Mouse (Mus musculus): ENCODE results near the gene Hoxb9. TPM values are rescaled to one million over a fixed set of nuclear protein-coding genes. Genes with fewer than 3 reads are reported as not detected.
A peak's percentile ranks its signal among the peaks of the same experiment; 100 is the strongest.

Hoxb9 gene
- total and polyA plus RNA-seq, 2 experiments from 2014 or later: not detected

DNA sequence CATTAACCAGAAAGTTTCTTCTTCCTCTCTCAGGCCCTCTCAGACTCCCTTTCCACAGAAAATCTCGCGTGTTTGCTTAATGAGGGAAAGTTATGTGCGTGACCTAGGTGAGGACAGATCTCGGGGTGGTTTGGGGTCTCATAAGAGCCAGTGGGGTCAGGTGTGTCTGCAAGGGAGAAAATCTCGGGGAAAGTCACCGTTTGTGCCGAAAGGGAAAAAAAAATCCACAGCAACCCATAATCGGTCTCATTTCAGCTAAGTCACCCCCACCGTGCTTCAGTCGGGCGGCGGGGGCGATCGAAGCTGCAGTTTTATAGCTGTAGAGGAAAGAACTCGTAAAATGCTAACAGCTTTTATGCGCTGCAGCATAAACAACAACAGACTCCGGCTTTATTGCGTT is 10.1 kb downstream of the Hoxb9 start:
- TF ChIP-seq CTCF (IDR thresholded peaks at IDR 0.05): no peak
- Histone ChIP-seq H3K9me3 (ENCODE audit: low read length) (no peaks in the 10 kb centered on the region), H3K4me3 (ENCODE audit: low read depth, low read length) (no peak overlapping the region), H3K27ac (ENCODE audit: low read depth, low read length) (no peak overlapping the region), H3K4me1 (ENCODE audit: insufficient read depth, low read length) (no peaks in the 10 kb centered on the region), H3K27me3 (ENCODE audit: insufficient read depth, low read length) (peaks cover 82% of the 10 kb centered on the region), H3K4me2 (ENCODE audit: low read depth, low read length, poor library complexity, severe bottlenecking) (no peak overlapping the region), H3K36me3 (ENCODE audit: insufficient read depth, low read length) (no peaks in the 10 kb centered on the region), H3K9ac (replicated peaks; ENCODE audit: low read length, poor library complexity, severe bottlenecking) (no peak overlapping the region)
- no peak for ATAC-seq (ENCODE audit: low FRiP score)
- WGBS: 4% methylated on average over 18 of the region's 18 CpGs
- no peak for DNase-seq (ENCODE audit: low spot score)

DNA sequence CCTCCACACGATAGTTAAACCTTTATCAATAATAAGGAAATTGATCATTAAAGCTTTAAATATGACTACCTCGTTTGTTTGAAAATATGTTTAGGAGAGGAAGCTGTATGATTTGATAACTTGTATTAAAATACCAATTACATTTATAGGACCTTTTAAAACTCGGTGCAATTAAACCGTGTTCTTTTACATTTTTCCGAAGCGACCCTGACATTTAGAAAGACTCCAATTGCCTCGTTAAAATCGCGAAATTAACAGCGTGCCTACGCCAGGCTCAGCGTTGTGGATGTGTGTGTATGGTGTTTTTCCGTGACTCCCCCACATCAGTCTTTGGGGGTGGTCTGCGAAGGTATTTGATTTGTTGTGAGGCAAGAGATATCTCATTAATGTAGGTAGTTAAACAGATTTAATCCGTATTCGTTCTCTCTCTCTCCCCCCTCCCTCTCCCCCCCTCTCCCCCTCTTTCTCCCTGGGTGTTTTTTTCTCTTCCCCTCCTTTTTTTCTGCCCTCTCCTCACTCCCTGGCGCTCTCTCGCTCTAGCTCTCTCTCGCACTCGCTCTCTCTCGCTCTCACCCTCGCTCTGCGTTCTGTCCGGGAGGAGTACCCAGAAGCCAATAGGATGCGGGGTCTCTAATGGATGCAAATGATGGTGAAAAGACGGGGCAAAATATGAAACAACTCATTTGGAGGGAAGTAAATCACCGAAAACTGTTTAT is 10.8 kb downstream of the Hoxb9 start, which contains the start of gene Hoxb8:
Gene Hoxb8 (plus strand): TSS at position 51 of the 716 bp plus-strand sequence.
- Histone ChIP-seq H3K27ac (ENCODE audit: low read depth, low read length) (no peak within 1 kb of the TSS), H3K4me2 (ENCODE audit: low read depth, low read length, poor library complexity, severe bottlenecking) (no peak within 1 kb of the TSS), H3K4me1 (ENCODE audit: insufficient read depth, low read length) (no peaks in the 10 kb centered on the region), H3K27me3 (ENCODE audit: insufficient read depth, low read length) (peaks cover 82% of the 10 kb centered on the region), H3K36me3 (ENCODE audit: insufficient read depth, low read length) (no peaks in the 10 kb centered on the region), H3K9me3 (ENCODE audit: low read length) (no peaks in the 10 kb centered on the region), H3K9ac (replicated peaks; ENCODE audit: low read length, poor library complexity, severe bottlenecking) (no peak within 1 kb of the TSS), H3K4me3 (ENCODE audit: low read depth, low read length) (no peak within 1 kb of the TSS)
- no peak for DNase-seq (ENCODE audit: low spot score)
- 2% methylated on average over 27 of the region's 27 CpGs for WGBS
- no peak for ATAC-seq (ENCODE audit: low FRiP score)
- no peak for TF ChIP-seq CTCF (IDR thresholded peaks at IDR 0.05)

DNA sequence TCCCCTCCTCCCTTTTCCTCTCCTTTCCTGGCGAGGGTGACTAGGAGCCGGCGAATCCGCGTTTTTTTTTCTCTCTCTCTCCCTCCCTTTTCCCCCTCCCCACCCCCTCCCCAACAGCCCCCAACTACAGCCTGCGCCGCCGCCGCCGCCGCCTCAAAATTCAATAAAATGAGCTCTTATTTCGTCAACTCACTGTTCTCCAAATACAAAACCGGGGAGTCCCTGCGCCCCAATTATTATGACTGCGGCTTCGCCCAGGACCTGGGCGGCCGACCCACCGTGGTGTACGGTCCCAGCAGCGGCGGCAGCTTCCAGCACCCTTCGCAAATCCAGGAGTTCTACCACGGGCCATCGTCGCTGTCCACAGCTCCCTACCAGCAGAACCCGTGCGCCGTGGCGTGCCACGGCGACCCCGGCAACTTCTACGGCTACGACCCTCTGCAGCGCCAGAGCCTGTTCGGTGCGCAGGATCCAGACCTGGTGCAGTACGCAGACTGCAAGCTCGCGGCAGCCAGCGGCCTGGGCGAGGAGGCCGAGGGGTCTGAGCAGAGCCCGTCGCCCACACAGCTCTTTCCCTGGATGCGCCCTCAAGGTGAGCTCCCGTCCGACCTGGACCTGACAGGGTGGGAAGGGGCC is 11.7 kb downstream of the Hoxb9 start:
- Histone ChIP-seq H3K9me3 (ENCODE audit: low read length) (no peaks in the 10 kb centered on the region), H3K4me2 (ENCODE audit: low read depth, low read length, poor library complexity, severe bottlenecking) (no peak overlapping the region), H3K9ac (replicated peaks; ENCODE audit: low read length, poor library complexity, severe bottlenecking) (no peak overlapping the region), H3K4me3 (ENCODE audit: low read depth, low read length) (no peak overlapping the region), H3K27me3 (ENCODE audit: insufficient read depth, low read length) (peaks cover 83% of the 10 kb centered on the region), H3K4me1 (ENCODE audit: insufficient read depth, low read length) (no peaks in the 10 kb centered on the region), H3K36me3 (ENCODE audit: insufficient read depth, low read length) (no peaks in the 10 kb centered on the region), H3K27ac (ENCODE audit: low read depth, low read length) (no peak overlapping the region)
- no peak for TF ChIP-seq CTCF (IDR thresholded peaks at IDR 0.05)
- ATAC-seq (ENCODE audit: low FRiP score) (no peak), DNase-seq (ENCODE audit: low spot score) (no peak)
- under 1% methylated on average over 49 of the region's 49 CpGs for WGBS

DNA sequence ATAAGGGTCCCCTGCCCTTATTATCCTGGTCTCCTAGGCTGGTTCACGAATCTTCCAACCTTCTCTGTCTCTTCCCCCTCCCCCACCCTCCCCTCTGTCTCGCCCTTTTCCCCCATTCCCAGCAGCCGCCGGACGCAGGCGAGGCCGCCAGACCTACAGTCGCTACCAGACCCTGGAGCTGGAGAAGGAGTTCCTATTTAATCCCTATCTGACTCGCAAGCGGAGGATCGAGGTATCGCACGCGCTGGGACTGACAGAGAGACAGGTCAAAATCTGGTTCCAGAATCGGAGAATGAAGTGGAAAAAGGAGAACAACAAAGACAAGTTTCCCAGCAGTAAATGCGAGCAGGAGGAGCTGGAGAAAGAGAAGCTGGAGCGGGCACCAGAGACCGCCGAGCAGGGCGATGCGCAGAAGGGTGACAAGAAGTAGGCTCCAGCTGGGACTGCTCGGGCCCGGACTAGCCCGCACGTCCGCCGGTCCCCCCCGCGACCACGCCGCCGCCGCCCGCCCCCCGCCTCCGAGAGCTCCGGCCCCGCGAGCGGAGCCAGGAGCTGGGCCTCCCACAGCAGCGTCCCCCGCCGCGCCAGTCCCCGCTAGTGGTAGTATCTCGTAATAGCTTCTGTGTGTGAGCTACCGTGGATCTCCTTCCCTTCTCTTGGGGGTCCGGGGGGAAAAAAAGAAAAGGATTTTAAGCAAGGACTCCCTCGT is 12.9 kb downstream of the Hoxb9 start:
- no peaks in the 10 kb centered on the region for H3K4me1 ChIP-seq (ENCODE audit: insufficient read depth, low read length)
- H3K4me2 ChIP-seq (ENCODE audit: low read depth, low read length, poor library complexity, severe bottlenecking): peak overlapping the region; percentile 43
- ATAC-seq (ENCODE audit: low FRiP score) (no peak), DNase-seq (ENCODE audit: low spot score) (peak; percentile 39)
- no peak overlapping the region for H3K27ac ChIP-seq (ENCODE audit: low read depth, low read length)
- no peak for TF ChIP-seq CTCF (IDR thresholded peaks at IDR 0.05)
- no peaks in the 10 kb centered on the region for H3K9me3 ChIP-seq (ENCODE audit: low read length)
- peak overlapping the region; percentile 17; the same call in 1 of the 2 replicates for H3K4me3 ChIP-seq (ENCODE audit: low read depth, low read length)
- WGBS: under 1% methylated on average over 48 of the region's 49 CpGs
- H3K36me3 ChIP-seq (ENCODE audit: insufficient read depth, low read length): no peaks in the 10 kb centered on the region
- peaks cover 84% of the 10 kb centered on the region for H3K27me3 ChIP-seq (ENCODE audit: insufficient read depth, low read length)
- no peak overlapping the region for H3K9ac ChIP-seq (replicated peaks; ENCODE audit: low read length, poor library complexity, severe bottlenecking)

DNA sequence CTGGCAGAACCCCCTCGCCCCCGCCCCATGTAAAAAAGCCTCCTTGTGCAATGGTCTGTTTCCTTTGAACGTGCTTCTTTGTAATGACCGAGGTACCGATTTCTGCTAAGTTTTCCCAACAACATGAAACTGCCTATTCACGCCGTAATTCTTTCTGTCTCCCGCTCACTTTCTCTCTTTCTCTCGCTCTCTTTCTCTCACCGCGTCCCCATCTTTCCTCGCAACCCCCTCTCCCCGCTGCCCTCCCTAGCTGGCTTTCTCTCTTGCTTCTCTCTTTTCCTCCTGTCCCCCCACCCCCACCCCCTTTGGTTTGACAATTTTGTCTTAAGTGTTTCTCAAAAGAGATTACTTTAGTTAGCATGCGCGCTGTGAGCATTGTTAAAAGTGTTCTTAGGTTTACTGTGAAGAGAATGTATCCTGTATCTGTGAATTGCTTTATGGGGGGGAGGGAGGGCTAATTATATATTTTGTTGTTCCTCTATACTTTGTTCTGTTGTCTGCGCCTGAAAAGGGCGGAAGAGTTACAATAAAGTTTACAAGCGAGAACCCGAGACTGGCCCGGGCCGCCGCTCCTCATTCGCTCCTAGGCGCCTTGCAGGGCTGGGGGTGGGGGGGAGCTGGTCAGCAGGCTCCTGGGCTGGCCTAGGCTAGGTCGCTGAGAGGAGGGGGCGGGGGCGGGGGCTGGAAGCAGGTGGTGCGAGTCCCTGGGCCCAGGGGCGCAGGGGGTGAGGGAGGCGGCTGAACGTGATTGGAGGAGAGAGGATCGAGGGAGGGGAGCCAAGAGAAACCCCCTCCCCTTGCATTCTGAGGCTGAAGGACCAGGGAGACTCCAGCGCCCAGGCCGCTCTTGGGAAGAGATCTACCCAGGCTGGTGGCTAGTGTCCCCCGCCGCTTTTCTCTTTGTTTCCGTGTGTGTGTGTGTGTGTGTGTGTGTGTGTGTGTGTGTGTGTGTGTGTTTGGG is 13.8 kb downstream of the Hoxb9 start:
- TF ChIP-seq CTCF (IDR thresholded peaks at IDR 0.05): no peak
- ATAC-seq (ENCODE audit: low FRiP score) (no peak), DNase-seq (ENCODE audit: low spot score) (peak; percentile 47)
- 1% methylated on average over 35 of the region's 37 CpGs for WGBS
- Histone ChIP-seq H3K9me3 (ENCODE audit: low read length) (no peaks in the 10 kb centered on the region), H3K4me2 (ENCODE audit: low read depth, low read length, poor library complexity, severe bottlenecking) (no peak overlapping the region), H3K4me3 (ENCODE audit: low read depth, low read length) (no peak overlapping the region), H3K27me3 (ENCODE audit: insufficient read depth, low read length) (peaks cover 78% of the 10 kb centered on the region), H3K4me1 (ENCODE audit: insufficient read depth, low read length) (no peaks in the 10 kb centered on the region), H3K27ac (ENCODE audit: low read depth, low read length) (no peak overlapping the region), H3K36me3 (ENCODE audit: insufficient read depth, low read length) (no peaks in the 10 kb centered on the region), H3K9ac (replicated peaks; ENCODE audit: low read length, poor library complexity, severe bottlenecking) (no peak overlapping the region)

All from midbrain, postnatal 0 days (tissue).